Comparison of ENCODE assay signal across 13 mouse cellular contexts in genomic region chr7:121936861-121937630, GRCm38 (mm10). TPM values are rescaled to one million over a fixed set of nuclear protein-coding genes. Genes with fewer than 3 reads are reported as not detected.
DNase-seq lines count a peak whose midpoint lies in the region; ATAC-seq and TF ChIP-seq lines count a peak whose summit lies in the region.
"Had no signal": no experiment of that assay in that cellular context is flagged by ENCODE, and none has a peak within 500 bp of the region (broad histone marks: within the 10 kb centered on the region; RNA-seq: fewer than 3 reads in every experiment).

No protein-coding gene starts in this region.

- H3K4me1 ChIP-seq in forebrain, embryonic 13.5 days, result peaks cover 22% of the 10 kb centered on the region
- H3K4me1 ChIP-seq in forebrain, embryonic 11.5 days (replicated peaks; ENCODE audit: control insufficient read depth, insufficient read depth, low read length), result no peaks in the 10 kb centered on the region
- peaks cover 27% of the 10 kb centered on the region for H3K4me1 ChIP-seq in kidney, embryonic 16.5 days (ENCODE audit: insufficient read depth, low read length)
- H3K4me1 ChIP-seq in liver, postnatal 0 days (ENCODE audit: insufficient read depth), result no peaks in the 10 kb centered on the region
- H3K4me1 ChIP-seq: megakaryocyte, embryonic 14.5 days had no signal

- 74% methylated on average over 14 of the region's 14 CpGs for WGBS in forebrain, embryonic 13.5 days
- WGBS in forebrain, embryonic 11.5 days, result 79% methylated on average over 14 of the region's 14 CpGs
- 74% methylated on average over 14 of the region's 14 CpGs for WGBS in kidney, embryonic 16.5 days
- WGBS in liver, postnatal 0 days (ENCODE audit: insufficient replicate concordance), result 74% methylated on average over 14 of the region's 14 CpGs

- H3K4me3 ChIP-seq in forebrain, embryonic 13.5 days, result no peak overlapping the region
- no peak overlapping the region for H3K4me3 ChIP-seq in forebrain, embryonic 11.5 days (ENCODE audit: low read depth, low read length)
- H3K4me3 ChIP-seq in kidney, embryonic 16.5 days (ENCODE audit: low read length), result no peak overlapping the region
- H3K4me3 ChIP-seq in liver, postnatal 0 days (ENCODE audit: low read depth, low read length), result no peak overlapping the region
- H3K4me3 ChIP-seq: embryonic facial prominence, embryonic 13.5 days; megakaryocyte, embryonic 14.5 days had no signal

- H3K9me3 ChIP-seq in forebrain, embryonic 13.5 days (replicated peaks), result no peaks in the 10 kb centered on the region
- H3K9me3 ChIP-seq in forebrain, embryonic 11.5 days (ENCODE audit: control insufficient read depth, low read length), result no peaks in the 10 kb centered on the region
- no peaks in the 10 kb centered on the region for H3K9me3 ChIP-seq in kidney, embryonic 16.5 days (ENCODE audit: low read length)
- H3K9me3 ChIP-seq in liver, postnatal 0 days (ENCODE audit: low read length), result no peaks in the 10 kb centered on the region
- H3K9me3 ChIP-seq: embryonic facial prominence, embryonic 13.5 days; megakaryocyte, embryonic 14.5 days had no signal

- no peak overlapping the region for H3K4me2 ChIP-seq in forebrain, embryonic 13.5 days
- no peak overlapping the region for H3K4me2 ChIP-seq in forebrain, embryonic 11.5 days (ENCODE audit: low read depth, low read length, severe bottlenecking)
- no peak overlapping the region for H3K4me2 ChIP-seq in kidney, embryonic 16.5 days (replicated peaks; ENCODE audit: low read depth, low read length)
- no peak overlapping the region for H3K4me2 ChIP-seq in liver, postnatal 0 days (ENCODE audit: low read depth, low read length)
- H3K4me2 ChIP-seq: embryonic facial prominence, embryonic 13.5 days; liver, embryonic 11.5 days had no signal

- ATAC-seq in forebrain, embryonic 13.5 days, result no peak
- ATAC-seq in forebrain, embryonic 11.5 days (replicated peaks; ENCODE audit: low FRiP score), result no peak
- no peak for ATAC-seq in kidney, embryonic 16.5 days (ENCODE audit: low FRiP score, low TSS enrichment)
- no peak for ATAC-seq in liver, postnatal 0 days

- peak overlapping the region; percentile 76 for H3K27ac ChIP-seq in forebrain, embryonic 13.5 days
- H3K27ac ChIP-seq in forebrain, embryonic 11.5 days (ENCODE audit: low read depth, low read length), result no peak overlapping the region
- H3K27ac ChIP-seq in kidney, embryonic 16.5 days (ENCODE audit: low read length), result peak overlapping the region; percentile 78
- no peak overlapping the region for H3K27ac ChIP-seq in liver, postnatal 0 days (ENCODE audit: low read depth)
- H3K27ac ChIP-seq: embryonic facial prominence, embryonic 13.5 days had no signal

- TF ChIP-seq EP300 in liver, postnatal 0 days (IDR thresholded peaks at IDR 0.05; ENCODE audit: low read depth), result no peak

- DNase-seq in forebrain, embryonic 11.5 days (ENCODE audit: low spot score), result no peak
- DNase-seq in kidney, postnatal 36 days, result no peak
- DNase-seq in urinary bladder, postnatal 14 days (ENCODE audit: low spot score), result peak; percentile 15
- no peak for DNase-seq in urinary bladder, adult 2 months (ENCODE audit: low spot score)
- DNase-seq in liver, postnatal 0 days, result no peak
- DNase-seq in adrenal gland, postnatal 10 days, result no peak
- DNase-seq: adrenal gland, postnatal 36 days; gastrocnemius, postnatal 25 days had no signal

- no peaks in the 10 kb centered on the region for H3K27me3 ChIP-seq in forebrain, embryonic 13.5 days
- no peaks in the 10 kb centered on the region for H3K27me3 ChIP-seq in forebrain, embryonic 11.5 days (ENCODE audit: control insufficient read depth, insufficient read depth, low read length)
- H3K27me3 ChIP-seq in kidney, embryonic 16.5 days (ENCODE audit: insufficient read depth, low read length), result no peaks in the 10 kb centered on the region
- no peaks in the 10 kb centered on the region for H3K27me3 ChIP-seq in liver, postnatal 0 days (ENCODE audit: insufficient read depth, low read length)
- H3K27me3 ChIP-seq: embryonic facial prominence, embryonic 13.5 days; megakaryocyte, embryonic 14.5 days had no signal

- peaks cover 18% of the 10 kb centered on the region for H3K36me3 ChIP-seq in forebrain, embryonic 13.5 days (ENCODE audit: poor library complexity, severe bottlenecking)
- no peaks in the 10 kb centered on the region; the same call in 1 of the 2 replicates for H3K36me3 ChIP-seq in forebrain, embryonic 11.5 days (ENCODE audit: control insufficient read depth, insufficient read depth, low read length)
- peaks cover 4% of the 10 kb centered on the region; the same call in 1 of the 2 replicates for H3K36me3 ChIP-seq in kidney, embryonic 16.5 days (ENCODE audit: insufficient read depth, low read length)
- H3K36me3 ChIP-seq in liver, postnatal 0 days (replicated peaks; ENCODE audit: insufficient read depth, low read length), result no peaks in the 10 kb centered on the region; the same call in 1 of the 2 replicates

- no peak overlapping the region for H3K9ac ChIP-seq in forebrain, embryonic 13.5 days
- no peak overlapping the region for H3K9ac ChIP-seq in forebrain, embryonic 11.5 days (ENCODE audit: low read length)
- H3K9ac ChIP-seq in kidney, embryonic 16.5 days (replicated peaks; ENCODE audit: low read length), result 0 out of 2 replicates have a peak overlapping the region, but pooled peaks have one; percentile 20
- no peak overlapping the region for H3K9ac ChIP-seq in liver, postnatal 0 days (replicated peaks)

- TF ChIP-seq CTCF in liver, postnatal 0 days (IDR thresholded peaks at IDR 0.05; ENCODE audit: low read depth), result no peak

RNA-seq across cellular contexts. Expression of gene Cog7, which starts 44.5 kb away (rescaled TPM):
- polyA plus RNA-seq in forebrain, embryonic 13.5 days (2015; fragmentation: Nextera tagmentation; extraction: Ambion mirVana), result 18.2 and 21.2 TPM in 2 replicates
- polyA plus RNA-seq in forebrain, embryonic 11.5 days (2014; fragmentation: Nextera tagmentation; extraction: Ambion mirVana), result 22.0 and 23.8 TPM in 2 replicates
- polyA plus RNA-seq in kidney, embryonic 16.5 days (2015; fragmentation: Nextera tagmentation; extraction: Ambion mirVana), result 32.9 and 33.0 TPM in 2 replicates
- 21.8 and 23.7 TPM in 2 replicates for polyA plus RNA-seq in urinary bladder, adult 2 months (2012; rRNA removed)
- polyA plus RNA-seq in liver, postnatal 0 days (2015; fragmentation: Nextera tagmentation; extraction: Ambion mirVana), result 4.2 and 5.4 TPM in 2 replicates
- total RNA-seq in adrenal gland, postnatal 10 days (2021), result 10 to 100 TPM; 24.3 to 25.3 TPM

Comparison
In these comparisons a context has a peak if more than half of its experiments do, and no peak if none do; other contexts are left out.
1. H3K27ac ChIP-seq: peak in forebrain, embryonic 13.5 days (single experiment) and kidney, embryonic 16.5 days (single experiment); none in forebrain, embryonic 11.5 days (single experiment) and liver, postnatal 0 days (single experiment).